Mouse (Mus musculus) layer of hippocampus, adult 9-11 months (tissue): ENCODE results near the gene Elovl4.

Experiments
- DNase-seq: peaks from one replicate; pipeline ENCODE4 v3.0.0; 2022

Gene Elovl4

DNA sequence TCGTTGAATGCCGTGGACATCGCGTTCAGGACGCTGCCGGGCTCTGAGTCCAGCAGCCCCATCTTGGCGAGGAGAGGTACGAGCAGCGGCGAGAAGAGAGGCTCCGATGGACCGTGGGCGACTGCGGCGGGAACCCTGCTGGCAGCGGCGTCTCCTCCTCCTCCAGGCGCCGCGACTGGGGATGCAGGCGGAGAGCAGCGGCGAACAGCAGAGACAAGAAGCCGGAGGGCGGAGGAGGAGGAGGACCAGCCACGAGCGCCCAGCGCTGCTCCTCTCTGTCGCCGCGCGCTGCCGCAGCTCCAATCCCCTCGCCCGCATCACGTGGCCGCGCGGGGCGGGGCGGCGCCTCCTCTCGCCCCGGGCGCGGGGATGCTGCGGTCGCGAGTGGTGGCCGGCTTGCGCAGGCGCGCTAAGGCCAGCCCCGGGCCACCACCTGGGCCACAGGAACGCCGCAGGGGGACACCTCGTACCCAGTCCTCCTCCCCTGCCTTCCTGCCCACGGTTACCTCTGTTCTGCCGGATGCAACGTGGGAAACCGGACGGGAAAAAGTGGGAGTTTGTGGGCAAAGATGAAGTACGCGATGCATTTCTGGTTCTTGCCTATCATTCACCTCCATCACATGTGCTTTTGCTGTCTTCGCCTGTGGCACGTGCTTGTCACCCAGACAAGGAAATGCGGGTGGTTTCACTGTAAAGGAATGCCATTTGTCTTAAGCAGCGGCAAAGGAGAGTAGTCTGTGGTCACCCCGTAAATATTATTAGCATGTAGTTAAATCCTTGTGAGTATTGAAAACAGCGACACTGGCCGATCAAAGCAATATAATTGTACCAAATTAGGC is at the start of gene Elovl4:
TSS of gene Elovl4 (minus strand) at position 301 of the 839 bp plus-strand sequence.
- peak; percentile 88 for DNase-seq

DNA sequence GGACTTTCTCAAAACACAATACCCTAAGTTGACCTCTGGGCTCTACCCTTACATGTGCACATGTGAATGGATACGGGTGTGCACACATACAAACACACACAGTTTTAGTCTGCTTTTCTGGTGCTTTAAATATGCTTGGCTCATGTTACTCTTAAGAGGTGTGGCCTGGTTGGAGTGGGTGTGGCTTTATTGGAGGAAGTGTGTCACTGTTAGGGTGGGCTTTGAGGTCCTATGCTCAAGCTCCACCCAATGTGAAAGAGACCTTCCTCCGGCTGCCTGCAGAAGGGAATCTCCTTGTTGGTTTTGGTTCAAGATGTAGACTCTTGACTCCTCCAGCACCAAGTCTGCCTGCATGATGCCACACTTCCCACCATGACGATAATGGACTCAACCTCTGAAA is 46.4 kb upstream of the Elovl4 start:
- DNase-seq: no peak

GRCm38 (mm10) chr9:83834748-83835313 is 28.8 kb upstream of the Elovl4 start:
- no peak for DNase-seq

- DNase-seq: peak; percentile 91
These were observed 28.0 kb upstream of the Elovl4 start, which contains the start of gene Ttk for GRCm38 (mm10) chr9:83833811-83834747. TSS of gene Ttk (plus strand) at chr9:83834689.

DNA sequence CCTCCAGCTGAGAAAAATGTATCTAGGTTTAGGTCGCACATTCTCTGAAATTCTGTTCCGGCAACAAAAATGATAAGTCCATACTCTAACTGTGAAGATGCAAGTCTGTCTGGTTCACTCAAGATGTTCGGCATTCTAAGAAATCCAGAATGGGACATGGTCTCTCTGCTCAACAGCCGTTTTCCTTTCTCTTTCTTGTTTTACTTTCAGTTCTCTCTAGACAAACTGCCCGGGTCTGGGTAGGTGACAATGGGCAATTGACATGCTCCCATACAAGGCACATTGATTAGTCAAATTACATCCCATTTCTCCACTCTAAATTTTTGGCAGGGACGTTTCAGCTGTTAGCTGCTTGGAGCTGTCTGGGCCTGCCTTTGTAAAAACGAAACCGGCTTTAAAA is 25.1 kb upstream of the Elovl4 start:
- DNase-seq: no peak

DNA sequence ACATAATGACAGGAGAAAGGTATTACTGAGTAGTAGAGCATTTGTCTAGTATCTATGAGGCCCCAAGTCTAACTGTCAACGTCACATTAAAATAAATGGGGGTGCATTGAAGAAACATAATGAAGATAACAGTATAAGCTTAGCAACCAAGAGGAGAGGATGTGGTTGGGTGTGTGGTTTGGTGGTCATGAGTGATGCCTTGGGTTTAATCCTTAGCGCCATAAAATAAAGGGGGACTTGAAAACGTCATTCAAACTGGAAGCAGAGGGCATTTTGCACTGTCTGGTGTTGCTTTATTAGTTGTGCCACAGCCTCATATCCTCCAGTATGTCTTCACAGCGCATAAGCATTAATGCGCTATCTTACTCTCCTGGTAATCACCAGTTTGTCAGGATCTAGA is 23.8 kb upstream of the Elovl4 start:
- DNase-seq: no peak

DNA sequence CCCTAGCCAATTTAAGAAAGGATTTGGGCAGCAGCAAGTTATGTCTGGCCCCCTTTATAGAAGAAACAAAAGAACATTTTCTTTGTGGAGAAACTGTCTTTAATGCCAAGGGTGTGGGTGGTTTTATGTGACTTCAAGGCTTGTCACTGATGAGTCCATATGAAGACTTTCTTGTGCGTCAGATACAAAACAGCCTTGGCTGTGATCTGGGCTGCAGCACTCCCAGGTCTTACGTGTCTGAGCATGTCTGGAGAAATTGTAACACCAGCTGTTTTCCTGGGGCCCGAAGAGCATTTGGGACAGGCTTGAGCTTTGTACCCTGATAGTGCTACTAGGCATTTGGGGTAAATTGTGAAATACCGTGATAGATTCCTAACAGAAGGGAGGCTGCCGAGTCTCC is 16.8 kb upstream of the Elovl4 start:
- no peak for DNase-seq

GRCm38 (mm10) chr9:83820976-83821375 is 14.9 kb upstream of the Elovl4 start:
- no peak for DNase-seq

DNA sequence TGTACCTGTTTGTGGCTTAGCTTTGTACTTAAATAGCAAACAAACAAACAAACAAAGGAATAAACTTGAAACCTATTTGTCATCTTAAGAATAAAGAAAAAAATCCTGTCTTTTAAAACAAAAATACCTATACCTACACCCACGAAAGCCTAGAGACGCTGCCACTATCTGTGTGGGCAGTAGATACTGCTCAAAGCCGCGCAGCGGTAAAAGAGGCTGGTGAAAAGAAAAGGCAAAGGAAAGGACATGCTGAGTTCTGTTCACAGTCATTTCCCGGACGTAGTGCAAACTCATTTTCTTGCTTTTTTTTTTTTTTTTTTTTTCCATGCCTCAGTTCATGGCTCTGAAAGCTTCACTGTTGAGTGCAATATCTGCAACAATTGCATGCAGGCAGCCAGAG is 13.1 kb upstream of the Elovl4 start:
- no peak for DNase-seq

DNA sequence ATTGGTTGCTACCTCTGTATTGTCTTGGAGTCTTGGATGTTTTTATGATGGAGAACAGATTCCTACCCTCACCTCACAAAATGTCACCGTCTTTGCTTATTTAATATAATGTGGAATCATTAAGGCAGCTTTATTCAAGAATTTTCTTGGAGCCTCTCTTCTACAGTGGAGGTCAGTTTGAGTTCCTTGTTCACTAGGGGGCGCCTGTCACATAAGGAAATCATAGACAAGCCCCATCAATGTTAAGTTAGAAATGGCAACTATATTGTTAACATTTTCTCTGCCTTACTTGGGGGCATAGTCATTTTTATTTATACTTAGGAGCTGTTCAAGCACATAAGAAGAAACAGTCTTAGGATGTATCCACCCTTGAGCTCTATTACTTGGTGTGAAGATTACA is 1.5 kb upstream of the Elovl4 start:
- DNase-seq: peak; percentile 67

DNA sequence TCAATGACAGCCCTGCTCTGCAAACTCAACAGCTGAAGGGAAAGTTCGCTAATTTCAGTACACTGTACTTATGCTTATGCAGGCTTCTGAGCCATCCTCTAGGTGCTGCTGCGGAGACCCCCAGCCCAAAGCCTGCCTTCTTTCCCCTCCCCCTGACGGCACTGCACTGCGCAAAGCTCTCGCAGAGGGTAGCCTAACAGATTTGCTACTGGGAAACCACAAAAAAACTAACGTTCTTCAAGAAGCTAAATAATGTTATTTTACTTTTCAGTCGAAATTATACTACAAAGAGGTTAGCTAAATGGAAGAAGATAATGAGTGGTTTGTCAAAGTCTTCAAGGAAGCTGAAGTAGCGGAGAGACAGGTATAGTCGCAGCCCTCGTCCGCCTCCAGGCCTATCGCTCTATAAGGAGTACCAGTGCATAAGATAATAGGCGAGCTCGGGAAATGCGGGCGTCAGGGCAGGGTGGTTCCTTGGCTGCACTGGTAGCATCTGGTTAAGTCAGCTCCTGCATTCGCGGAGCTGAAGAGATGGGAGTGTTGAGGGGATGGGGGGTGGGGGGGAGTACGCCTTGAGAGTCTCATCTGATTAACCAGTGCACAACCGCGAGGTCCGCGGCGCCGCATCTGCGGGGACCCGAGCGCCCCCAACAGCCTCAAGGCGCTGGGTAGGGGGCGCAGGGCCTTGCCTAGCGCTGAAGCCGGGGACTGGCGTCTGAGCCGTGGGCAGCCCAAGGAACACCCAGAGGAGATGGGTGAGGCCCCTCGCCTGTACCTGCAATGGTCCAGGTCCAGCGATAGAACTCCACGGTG is 707 bp downstream of the Elovl4 start:
- DNase-seq: no peak

- no peak for DNase-seq
These were observed 1.7 kb downstream of the Elovl4 start for GRCm38 (mm10) chr9:83804341-83804740.

GRCm38 (mm10) chr9:83797898-83798297 is 8.2 kb downstream of the Elovl4 start:
- DNase-seq: no peak

DNA sequence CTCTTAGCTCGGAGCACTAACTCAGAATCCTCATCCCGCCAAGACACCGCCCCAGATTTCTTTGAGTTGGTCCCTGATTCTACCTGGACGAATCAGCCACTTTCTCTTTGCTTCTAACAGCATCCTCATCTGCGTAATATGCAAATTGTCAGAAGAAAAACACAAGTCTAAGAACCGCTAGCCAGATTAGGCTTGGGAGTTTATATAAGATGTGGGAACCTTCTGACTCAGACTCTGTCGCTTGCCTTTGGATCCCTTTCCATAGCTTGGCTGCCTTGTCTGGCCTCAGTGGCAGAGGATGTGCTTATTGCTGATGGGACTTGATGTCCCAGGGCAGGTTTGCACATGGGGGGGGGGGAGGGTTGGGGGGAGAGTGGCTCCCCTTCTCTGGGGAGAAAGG is 9.2 kb downstream of the Elovl4 start:
- DNase-seq: no peak

DNA sequence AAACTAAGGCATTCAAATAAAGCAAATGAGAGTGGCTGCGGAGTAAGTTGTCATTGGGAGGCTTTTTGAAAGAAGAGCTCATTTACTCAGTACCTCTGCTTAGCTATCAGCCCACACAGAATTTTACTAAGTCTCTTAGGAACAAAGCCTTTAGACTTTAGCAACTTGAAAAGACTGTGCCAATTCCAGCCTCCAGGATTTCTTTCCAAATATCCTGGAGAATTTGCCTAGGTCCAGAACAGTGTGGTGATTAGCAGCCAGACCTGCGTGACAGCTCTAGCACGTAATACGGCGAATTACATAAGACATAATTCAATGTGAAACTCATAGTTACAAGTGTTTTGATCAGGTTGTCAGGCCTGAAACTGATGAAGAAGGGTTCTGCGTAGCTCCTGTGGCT is 16.8 kb downstream of the Elovl4 start:
- no peak for DNase-seq

DNA sequence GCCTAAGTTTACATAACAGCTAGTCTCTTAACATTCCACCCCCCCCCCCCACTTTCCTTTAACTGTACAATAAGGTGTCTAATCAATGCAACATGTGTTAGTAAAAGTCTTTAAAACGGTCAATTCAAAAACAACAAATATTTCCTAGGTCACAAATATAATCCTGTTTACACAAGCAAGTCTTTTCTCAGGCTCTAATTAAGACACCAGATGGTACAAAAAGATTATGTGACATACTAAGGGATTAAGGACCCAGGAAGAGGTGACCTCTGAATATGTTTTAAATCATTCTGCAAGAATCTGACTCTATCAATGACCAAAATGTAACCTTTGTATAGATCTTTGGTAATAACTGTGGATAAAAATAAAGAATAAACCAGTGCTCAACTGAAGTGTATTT is 20.6 kb downstream of the Elovl4 start:
- no peak for DNase-seq

DNA sequence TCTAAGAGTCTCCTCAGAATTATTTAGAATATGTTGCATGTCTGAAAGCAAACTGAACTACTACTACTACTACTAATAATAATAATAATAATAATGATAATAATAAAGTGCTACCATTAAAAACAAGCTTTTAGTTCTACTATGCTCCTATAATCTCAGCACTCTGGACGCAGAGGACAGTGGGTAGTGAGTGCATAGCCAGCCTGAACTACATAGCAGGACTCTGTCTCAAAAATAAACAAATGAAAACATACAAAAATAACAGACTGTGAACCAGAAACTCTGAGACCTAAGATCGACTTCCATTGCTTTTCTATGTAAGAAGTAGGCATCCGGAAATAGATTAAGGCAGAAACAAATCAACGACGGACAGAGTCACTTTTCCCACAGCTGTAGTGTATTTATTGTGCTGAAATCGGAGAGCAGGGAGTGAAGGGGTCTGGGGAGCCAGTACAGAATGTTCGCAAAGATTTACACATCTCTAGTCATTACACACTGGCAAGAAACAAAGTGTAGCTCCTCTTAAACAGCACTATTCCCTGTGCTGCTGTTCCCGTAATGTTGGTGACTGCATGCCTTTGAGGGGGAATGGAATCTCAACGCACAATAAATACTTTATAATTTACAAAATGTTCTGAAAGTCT is 27.6 kb downstream of the Elovl4 start:
- no peak for DNase-seq

GRCm38 (mm10) chr9:83761318-83761717 is 44.8 kb downstream of the Elovl4 start:
- no peak for DNase-seq

GRCm38 (mm10) chr9:83731877-83732276 is 74.2 kb downstream of the Elovl4 start:
- no peak for DNase-seq

- DNase-seq: no peak
These were observed 75.2 kb downstream of the Elovl4 start for GRCm38 (mm10) chr9:83730836-83731235.
